Mouse (Mus musculus) liver, embryonic 14.5 days (tissue): ENCODE results near the gene Mrvi1.

ENCODE experiments used
- CTCF ChIP-seq: IDR thresholded peaks from 2 replicates; pipeline ENCODE4 v1.5.1; 2016; ENCODE audit warnings: antibody characterized with exemption, low read depth, control low read depth
- EP300 ChIP-seq: IDR thresholded peaks from 2 replicates; pipeline ENCODE4 v1.6.1; 2016; ENCODE audit warnings: antibody characterized with exemption, low read depth

- TF ChIP-seq EP300 (no peak), CTCF (no peak)
Measured at GRCm38 (mm10) chr7:110823593-110823992, 158.7 kb downstream of the Mrvi1 start.
